Comparison of ENCODE assay signal across 9 mouse cellular contexts in the genomic region with DNA sequence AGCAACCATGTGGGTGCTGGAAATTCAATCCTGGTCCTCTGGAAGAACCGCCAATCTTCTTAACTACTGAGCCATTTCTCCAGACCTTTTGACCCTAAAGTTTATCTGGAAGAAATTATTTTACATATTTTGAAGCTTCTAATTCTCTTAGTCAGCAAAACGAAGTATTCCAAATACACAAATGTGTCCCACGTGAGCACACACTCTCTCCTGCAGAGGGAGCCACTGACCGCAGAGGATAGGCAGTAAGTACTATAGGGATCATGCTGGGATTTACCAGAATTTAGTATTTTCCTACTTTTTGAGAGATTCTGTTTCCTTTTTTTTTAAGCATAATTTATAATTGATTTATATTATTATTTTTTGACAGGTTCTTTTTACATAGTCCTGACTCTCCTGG. TPM values are rescaled to one million over a fixed set of nuclear protein-coding genes. Genes with fewer than 3 reads are reported as not detected.
DNase-seq lines count a peak whose midpoint lies in the region; ATAC-seq and TF ChIP-seq lines count a peak whose summit lies in the region.
"Had no signal": no experiment of that assay in that cellular context is flagged by ENCODE, and none has a peak within 500 bp of the region (broad histone marks: within the 10 kb centered on the region; RNA-seq: fewer than 3 reads in every experiment).

No protein-coding gene starts in this region.

- H3K79me3 ChIP-seq in C2C12 (ENCODE audit: low read depth): no peaks in the 10 kb centered on the region

- H3K9ac ChIP-seq in heart, embryonic 11.5 days (ENCODE audit: low read depth, low read length): no peak overlapping the region
- no peak overlapping the region for H3K9ac ChIP-seq in hindbrain, embryonic 12.5 days
- H3K9ac ChIP-seq: embryonic facial prominence, embryonic 12.5 days had no signal

- no peaks in the 10 kb centered on the region for H3K9me3 ChIP-seq in heart, embryonic 11.5 days (replicated peaks; ENCODE audit: control insufficient read depth, low read length)
- H3K9me3 ChIP-seq in hindbrain, embryonic 12.5 days (replicated peaks): no peaks in the 10 kb centered on the region
- H3K9me3 ChIP-seq: embryonic facial prominence, embryonic 12.5 days had no signal

- H3ac ChIP-seq in C2C12 (ENCODE audit: control insufficient read depth, insufficient read length, low read depth): no peak overlapping the region

- TF ChIP-seq CTCF in C2C12 (IDR thresholded peaks at IDR 0.05; ENCODE audit: control insufficient read depth, insufficient read depth, insufficient read length): peak; percentile 16

- no peaks in the 10 kb centered on the region for H3K4me1 ChIP-seq in heart, embryonic 11.5 days (ENCODE audit: control insufficient read depth, insufficient read depth, low read length)
- no peaks in the 10 kb centered on the region for H3K4me1 ChIP-seq in hindbrain, embryonic 12.5 days
- H3K4me1 ChIP-seq: embryonic facial prominence, embryonic 12.5 days had no signal

- no peak for ATAC-seq in heart, embryonic 11.5 days (replicated peaks; ENCODE audit: insufficient number of reproducible peaks, low FRiP score, low TSS enrichment)
- peak; percentile 79 for ATAC-seq in granulocyte monocyte progenitor cell, adult 5-6 weeks (replicated peaks; ENCODE audit: poor library complexity, severe bottlenecking)
- no peak for ATAC-seq in hindbrain, embryonic 12.5 days (ENCODE audit: low FRiP score)

- intact Hi-C loops in heart, postnatal 10 days (cut with DNase I): loop anchor here (2.0 kb wide), 1 partner anchor 253 kb away; no protein-coding TSS in a partner anchor

- 46% methylated on average over 4 of the region's 4 CpGs for WGBS in heart, embryonic 11.5 days (ENCODE audit: insufficient replicate concordance)
- 38% methylated on average over 4 of the region's 4 CpGs for WGBS in hindbrain, embryonic 12.5 days

- H3K27me3 ChIP-seq in heart, embryonic 11.5 days (ENCODE audit: control insufficient read depth, insufficient read depth, low read length): no peaks in the 10 kb centered on the region
- H3K27me3 ChIP-seq in C2C12 (ENCODE audit: control insufficient read depth, insufficient read depth, insufficient read length): no peaks in the 10 kb centered on the region
- H3K27me3 ChIP-seq in hindbrain, embryonic 12.5 days: no peaks in the 10 kb centered on the region
- H3K27me3 ChIP-seq: embryonic facial prominence, embryonic 12.5 days had no signal

- no peak overlapping the region for H3K27ac ChIP-seq in heart, embryonic 11.5 days (ENCODE audit: low read depth, low read length)
- no peak overlapping the region for H3K27ac ChIP-seq in hindbrain, embryonic 12.5 days
- H3K27ac ChIP-seq: embryonic facial prominence, embryonic 12.5 days had no signal

- H3K79me2 ChIP-seq in C2C12 (ENCODE audit: control insufficient read depth, insufficient read depth): no peaks in the 10 kb centered on the region

- DNase-seq in heart, postnatal 10 days: peak; percentile 50 to 69
- DNase-seq in ZHBTc4 (ENCODE audit: low read depth, low spot score): peak; percentile 77
- DNase-seq in lung, postnatal 10 days: peak; percentile 81
- no peak for DNase-seq in urinary bladder, postnatal 4 days (ENCODE audit: low spot score in 2 of 2)

- no peaks in the 10 kb centered on the region for H3K36me3 ChIP-seq in heart, embryonic 11.5 days (ENCODE audit: control insufficient read depth, insufficient read depth, low read length)
- H3K36me3 ChIP-seq in C2C12 (ENCODE audit: control insufficient read depth, insufficient read depth): no peaks in the 10 kb centered on the region
- no peaks in the 10 kb centered on the region for H3K36me3 ChIP-seq in hindbrain, embryonic 12.5 days
- H3K36me3 ChIP-seq: embryonic facial prominence, embryonic 12.5 days had no signal

- no peak overlapping the region for H3K4me3 ChIP-seq in heart, embryonic 11.5 days (ENCODE audit: low read depth, low read length)
- H3K4me3 ChIP-seq in C2C12 (ENCODE audit: insufficient read depth, poor library complexity, severe bottlenecking): no peak overlapping the region
- H3K4me3 ChIP-seq in hindbrain, embryonic 12.5 days: no peak overlapping the region
- H3K4me3 ChIP-seq: embryonic facial prominence, embryonic 12.5 days had no signal

- H3K4me2 ChIP-seq in heart, embryonic 11.5 days: no peak overlapping the region
- H3K4me2 ChIP-seq in hindbrain, embryonic 12.5 days (replicated peaks): no peak overlapping the region
- H3K4me2 ChIP-seq: embryonic facial prominence, embryonic 12.5 days had no signal

TF ChIP-seq in C2C12, 6 proteins besides CTCF, POLR2A, EP300 and RAD21:
- TF ChIP-seq FOSL1 (IDR thresholded peaks at IDR 0.05; ENCODE audit: insufficient read depth, low read length, poor library complexity, severe bottlenecking) (no peak), CEBPB (IDR thresholded peaks at IDR 0.05; ENCODE audit: low read depth) (no peak), MYOG (IDR thresholded peaks at IDR 0.05; ENCODE audit: control insufficient read depth, extremely low read depth, insufficient read length) (no peak), MAX (IDR thresholded peaks at IDR 0.05) (no peak), MYOD1 (IDR thresholded peaks at IDR 0.05; ENCODE audit: control insufficient read depth, insufficient read length, low read depth) (no peak), USF1 (IDR thresholded peaks at IDR 0.05; ENCODE audit: low read depth) (peak; percentile 79)

RNA-seq across cellular contexts. Expression of a gene that starts 7.1 kb away (rescaled TPM):
- 1 to 10 TPM; 4.2 to 5.1 TPM for total RNA-seq in heart, postnatal 10 days (2021)
- polyA plus RNA-seq in heart, embryonic 11.5 days (2014; fragmentation: Nextera tagmentation; extraction: Ambion mirVana): 0.33 and 0.44 TPM in 2 replicates
- polyA plus RNA-seq in C2C12 (2012; fragmentation: generic; extraction: Trizol): 0.25 TPM
- 0.11 TPM in 1 of 2 replicates, not detected in the other for total RNA-seq in granulocyte monocyte progenitor cell, adult 5-6 weeks (2014; fragmentation: Nextera tagmentation)
- not detected in 2 replicates for total RNA-seq in granulocyte monocyte progenitor cell, adult 5-6 weeks (2017)
- polyA plus RNA-seq in hindbrain, embryonic 12.5 days (2016; fragmentation: Nextera tagmentation; extraction: Ambion mirVana): 0.49 and 0.82 TPM in 2 replicates

RNA-seq across cellular contexts. Expression of a gene that starts 13.6 kb away (rescaled TPM):
- 100 to 1,000 TPM; 123 to 126 TPM for total RNA-seq in heart, postnatal 10 days (2021)
- polyA plus RNA-seq in heart, embryonic 11.5 days (2014; fragmentation: Nextera tagmentation; extraction: Ambion mirVana): 141 and 143 TPM in 2 replicates
- polyA plus RNA-seq in C2C12 (2012; fragmentation: generic; extraction: Trizol): 169 TPM
- total RNA-seq in granulocyte monocyte progenitor cell, adult 5-6 weeks (2014; fragmentation: Nextera tagmentation): 115 and 150 TPM in 2 replicates
- total RNA-seq in granulocyte monocyte progenitor cell, adult 5-6 weeks (2017): 135 and 136 TPM in 2 replicates
- polyA plus RNA-seq in hindbrain, embryonic 12.5 days (2016; fragmentation: Nextera tagmentation; extraction: Ambion mirVana): 166 and 175 TPM in 2 replicates

RNA-seq across cellular contexts. Expression of a gene that starts 18.7 kb away (rescaled TPM):
- not detected for total RNA-seq in heart, postnatal 10 days (2021)
- polyA plus RNA-seq in heart, embryonic 11.5 days (2014; fragmentation: Nextera tagmentation; extraction: Ambion mirVana): 3.5 and 4.2 TPM in 2 replicates
- polyA plus RNA-seq in C2C12 (2012; fragmentation: generic; extraction: Trizol): 0.20 TPM
- total RNA-seq in granulocyte monocyte progenitor cell, adult 5-6 weeks (2014; fragmentation: Nextera tagmentation): not detected in 2 replicates
- total RNA-seq in granulocyte monocyte progenitor cell, adult 5-6 weeks (2017): 0.26 TPM in 1 of 2 replicates, not detected in the other
- polyA plus RNA-seq in hindbrain, embryonic 12.5 days (2016; fragmentation: Nextera tagmentation; extraction: Ambion mirVana): 171 and 176 TPM in 2 replicates

RNA-seq across cellular contexts. Expression of a gene that starts 20.4 kb away (rescaled TPM):
- 10 to 100 TPM; 25.8 to 34.7 TPM for total RNA-seq in heart, postnatal 10 days (2021)
- 37.9 and 41.7 TPM in 2 replicates for polyA plus RNA-seq in heart, embryonic 11.5 days (2014; fragmentation: Nextera tagmentation; extraction: Ambion mirVana)
- 5.4 TPM for polyA plus RNA-seq in C2C12 (2012; fragmentation: generic; extraction: Trizol)
- 61.8 and 89.4 TPM in 2 replicates for total RNA-seq in granulocyte monocyte progenitor cell, adult 5-6 weeks (2014; fragmentation: Nextera tagmentation)
- 33.9 and 34.6 TPM in 2 replicates for total RNA-seq in granulocyte monocyte progenitor cell, adult 5-6 weeks (2017)
- 65.8 and 66.1 TPM in 2 replicates for polyA plus RNA-seq in hindbrain, embryonic 12.5 days (2016; fragmentation: Nextera tagmentation; extraction: Ambion mirVana)

RNA-seq across cellular contexts. Expression of a gene that starts 23.0 kb away (rescaled TPM):
- 10 to 100 TPM; 50.4 to 58.1 TPM for total RNA-seq in heart, postnatal 10 days (2021)
- polyA plus RNA-seq in heart, embryonic 11.5 days (2014; fragmentation: Nextera tagmentation; extraction: Ambion mirVana): 53.5 and 59.0 TPM in 2 replicates
- 34.4 TPM for polyA plus RNA-seq in C2C12 (2012; fragmentation: generic; extraction: Trizol)
- total RNA-seq in granulocyte monocyte progenitor cell, adult 5-6 weeks (2014; fragmentation: Nextera tagmentation): 57.3 and 67.4 TPM in 2 replicates
- 66.9 and 100 TPM in 2 replicates for total RNA-seq in granulocyte monocyte progenitor cell, adult 5-6 weeks (2017)
- polyA plus RNA-seq in hindbrain, embryonic 12.5 days (2016; fragmentation: Nextera tagmentation; extraction: Ambion mirVana): 62.1 and 64.7 TPM in 2 replicates

Comparison
In these comparisons a context has a peak if more than half of its experiments do, and no peak if none do; other contexts are left out.
1. DNase-seq: peak in heart, postnatal 10 days (2 of 2), ZHBTc4 (single experiment) and lung, postnatal 10 days (single experiment); none in urinary bladder, postnatal 4 days (0 of 2).
2. RNA of a gene that starts 18.7 kb away (polyA plus RNA-seq): 171 to 176 TPM in hindbrain, embryonic 12.5 days; 3.5 to 4.2 TPM in heart, embryonic 11.5 days and 0.20 TPM in C2C12 (single experiment); every median in the first group is over 10 times any median in the second.